Mouse (Mus musculus) embryonic facial prominence, embryonic 11.5 days (tissue): Measurements from ENCODE around the gene Srp14. TPM values are rescaled to one million over a fixed set of nuclear protein-coding genes. Genes with fewer than 3 reads are reported as not detected.

Source experiments
- ATAC-seq: fragments of 200-750 bp; cut with Nextera tagmentation; replicated peaks from 2 replicates; pipeline ENCODE4 v1.8.0; 2017; ENCODE audit warnings: low read depth; ENCODE audit not compliant: insufficient number of reproducible peaks, low FRiP score, low TSS enrichment
- DNase-seq: peaks from one replicate; pipeline ENCODE4 v3.0.0-alpha.2; 2015; ENCODE audit warnings: low spot score
- H3K27ac ChIP-seq: fragments of 300-500 bp; sonication (generic); replicated peaks from 2 replicates; pipeline ENCODE4 v1.5.1; 2014; ENCODE audit warnings: mild to moderate bottlenecking, low read depth, low read length, control low read depth
- H3K27me3 ChIP-seq: fragments of 300-500 bp; sonication (generic); 2 replicates; pipeline ENCODE4 v1.6.1; 2014; ENCODE audit warnings: mild to moderate bottlenecking, low read length, moderate library complexity, mixed read lengths; ENCODE audit not compliant: control insufficient read depth, insufficient read depth
- H3K36me3 ChIP-seq: fragments of 300-500 bp; sonication (generic); replicated peaks from 2 replicates; pipeline ENCODE4 v1.6.1; 2014; ENCODE audit warnings: low read depth, mild to moderate bottlenecking, low read length, moderate library complexity, mixed read lengths; ENCODE audit not compliant: control insufficient read depth, insufficient read depth
- H3K4me1 ChIP-seq: fragments of 300-500 bp; sonication (generic); 2 replicates; pipeline ENCODE4 v1.6.1; 2014; ENCODE audit warnings: low read length, mixed read lengths; ENCODE audit not compliant: control insufficient read depth, insufficient read depth
- H3K4me2 ChIP-seq: fragments of 300-500 bp; sonication (generic); 2 replicates; pipeline ENCODE4 v1.6.1; 2014; ENCODE audit warnings: low read depth, mild to moderate bottlenecking, control low read depth, low read length, moderate library complexity
- H3K4me3 ChIP-seq: fragments of 300-500 bp; sonication (generic); 2 replicates; pipeline ENCODE4 v1.5.1; 2014; ENCODE audit warnings: low read depth, low read length, control low read depth
- H3K9ac ChIP-seq: fragments of 300-500 bp; sonication (generic); replicated peaks from 2 replicates; pipeline ENCODE4 v1.6.1; 2014; ENCODE audit warnings: mild to moderate bottlenecking, control low read depth, low read length
- H3K9me3 ChIP-seq: fragments of 300-500 bp; sonication (generic); replicated peaks from 2 replicates; pipeline ENCODE4 v1.6.1; 2016; ENCODE audit warnings: mild to moderate bottlenecking, low read length, inconsistent platforms, mixed read lengths; ENCODE audit not compliant: control insufficient read depth
- WGBS: fragments of 180-500 bp; shearing (Covaris S2); extraction: QIAGEN DNeasy Blood & Tissue Kit; methylation state at CpG from one replicate; pipeline ENCODE4 v1.1.7; 2014; 5-methylcytosine and 5-hydroxymethylcytosine counted together
- polyA plus RNA-seq: library from polyadenylated mRNA; unstranded; fragments of >200 nt; fragmentation: Nextera tagmentation; extraction: Ambion mirVana; gene quantifications from 2 replicates; pipeline ENCODE4 v1.2.1, GENCODE M21; 2014

Srp14 gene
- polyA plus RNA-seq, 1 experiment from 2014 or later = 244 TPM

DNA sequence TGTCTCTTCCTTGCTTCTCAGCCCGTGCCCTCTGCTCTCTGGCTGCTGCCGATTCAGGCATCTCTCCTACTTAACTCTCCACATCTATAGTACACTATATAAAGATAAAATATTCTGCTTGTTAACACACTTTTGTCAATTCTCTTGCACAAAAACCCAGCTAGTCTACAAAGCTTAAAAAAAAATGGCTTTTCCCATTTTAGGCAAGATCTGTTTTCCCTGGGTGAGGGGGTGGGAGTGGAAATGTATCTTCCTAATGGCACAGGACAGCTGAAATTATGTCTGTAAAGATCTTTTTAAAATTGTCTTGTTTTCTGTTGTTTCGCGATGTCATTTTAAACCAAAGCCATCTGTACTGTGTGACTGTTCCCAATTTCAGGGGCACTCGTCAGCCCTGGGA is 16.0 kb downstream of the Srp14 start:
- H3K4me2 ChIP-seq = no peak overlapping the region
- H3K36me3 ChIP-seq = no peaks in the 10 kb centered on the region; the same call in 1 of the 2 replicates
- H3K9ac ChIP-seq = no peak overlapping the region
- H3K4me3 ChIP-seq = no peak overlapping the region
- no peak overlapping the region for H3K27ac ChIP-seq
- H3K27me3 ChIP-seq = no peaks in the 10 kb centered on the region
- WGBS = 53% methylated on average over 5 of the region's 5 CpGs
- ATAC-seq (no peak), DNase-seq (no peak)
- H3K4me1 ChIP-seq = no peaks in the 10 kb centered on the region
- no peaks in the 10 kb centered on the region for H3K9me3 ChIP-seq

DNA sequence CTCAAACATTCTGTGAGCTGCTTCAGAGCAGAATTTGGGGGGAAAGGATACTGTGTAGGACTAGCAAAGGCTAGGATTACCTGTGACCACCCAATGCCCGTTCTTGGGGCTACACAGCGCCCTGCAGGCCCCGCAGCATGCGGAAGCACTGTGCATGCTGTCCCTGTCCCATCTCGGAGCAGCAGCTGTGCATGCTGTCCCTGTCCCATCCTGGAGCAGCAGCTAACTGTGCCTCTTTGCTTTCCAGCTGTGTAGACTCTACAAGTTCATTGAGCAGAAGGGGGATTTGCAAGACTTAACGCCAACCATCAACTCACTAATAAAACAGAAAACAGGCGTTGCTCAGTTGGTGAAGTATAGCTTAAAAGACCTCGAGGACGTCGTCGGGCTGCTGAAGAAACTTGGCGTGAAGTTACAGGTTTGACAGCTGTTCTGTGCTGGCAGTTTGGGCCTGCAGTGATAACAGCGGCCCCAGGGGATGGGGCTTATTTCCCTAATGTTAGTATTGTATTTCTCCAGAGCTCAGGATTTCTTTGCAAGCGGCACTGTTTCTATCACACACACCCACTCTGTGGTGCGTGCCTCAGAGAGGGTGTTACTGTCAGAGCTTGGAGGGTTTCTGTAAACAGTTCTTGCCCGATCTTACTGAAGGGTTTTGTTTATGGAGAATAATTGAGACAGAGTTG is 17.9 kb downstream of the Srp14 start:
- 68% methylated on average over 16 of the region's 16 CpGs for WGBS
- Histone ChIP-seq H3K36me3 (no peaks in the 10 kb centered on the region), H3K9me3 (no peaks in the 10 kb centered on the region), H3K4me3 (no peak overlapping the region), H3K27ac (no peak overlapping the region), H3K27me3 (no peaks in the 10 kb centered on the region), H3K9ac (no peak overlapping the region), H3K4me1 (no peaks in the 10 kb centered on the region), H3K4me2 (no peak overlapping the region)
- ATAC-seq = peak; percentile 35; the same call in 1 of the 2 replicates
- DNase-seq = no peak

DNA sequence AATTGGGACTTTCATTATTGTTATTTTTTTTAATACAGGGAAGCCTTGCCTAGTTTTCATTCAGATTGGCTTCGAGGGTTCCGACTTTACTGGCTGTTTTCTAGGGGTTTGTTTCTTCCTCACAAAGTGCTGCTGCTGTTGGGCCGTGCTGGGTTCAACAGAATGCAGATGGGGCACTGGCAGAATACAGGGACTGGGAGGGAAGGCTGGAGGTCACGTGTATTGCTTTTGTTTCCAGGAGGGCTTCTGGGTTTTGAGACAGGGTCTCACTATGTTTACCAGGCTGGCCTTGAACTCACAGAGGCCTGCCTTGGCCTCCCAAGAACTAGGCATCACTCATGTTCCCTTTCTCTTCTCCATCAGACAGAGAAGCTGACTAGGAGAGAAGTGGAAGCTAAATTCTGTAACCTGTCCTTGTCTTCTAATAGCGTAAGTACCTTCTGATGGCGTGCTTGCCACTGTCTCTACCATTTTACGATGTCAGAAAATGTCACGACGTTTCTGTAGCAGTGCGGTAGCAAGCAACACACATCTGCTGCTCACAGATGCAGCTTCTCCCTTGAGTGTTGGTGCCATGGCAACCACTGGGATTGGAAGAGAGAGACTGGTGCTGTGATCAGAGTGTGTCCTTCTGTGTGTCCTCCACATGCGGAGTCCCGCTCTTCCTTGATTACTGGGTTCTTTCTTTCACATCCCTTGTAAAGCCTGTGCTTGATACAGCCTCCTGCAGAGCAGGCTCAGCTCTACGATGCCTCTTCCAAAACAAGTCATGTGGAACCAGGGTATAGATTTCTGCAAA is 21.8 kb downstream of the Srp14 start:
- DNase-seq = no peak
- no peaks in the 10 kb centered on the region for H3K36me3 ChIP-seq
- WGBS = 79% methylated on average over 13 of the region's 13 CpGs
- no peaks in the 10 kb centered on the region for H3K9me3 ChIP-seq
- no peak overlapping the region for H3K4me2 ChIP-seq
- no peak overlapping the region for H3K27ac ChIP-seq
- H3K9ac ChIP-seq = no peak overlapping the region
- H3K4me1 ChIP-seq = no peaks in the 10 kb centered on the region
- no peak overlapping the region for H3K4me3 ChIP-seq
- 0 out of 2 replicates have a peak, but pooled peaks have one; percentile 14 for ATAC-seq
- H3K27me3 ChIP-seq = no peaks in the 10 kb centered on the region

DNA sequence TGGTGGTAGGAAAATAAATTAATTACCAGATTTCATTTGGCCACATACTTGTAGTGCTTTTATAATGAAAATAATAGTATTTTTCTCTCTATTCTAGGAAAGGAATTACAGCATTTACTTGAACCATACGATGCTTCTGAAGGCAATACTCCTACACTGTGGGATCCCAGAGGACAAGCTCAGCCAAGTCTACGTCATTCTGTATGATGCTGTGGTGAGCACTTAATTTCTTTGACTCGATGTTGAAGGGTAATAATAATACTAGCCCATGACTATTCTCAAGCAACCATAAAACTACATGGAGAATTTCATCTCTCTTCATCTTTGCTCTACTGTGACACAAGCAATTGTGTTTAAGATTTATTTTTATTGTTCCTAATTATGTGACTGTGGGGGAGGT is 22.5 kb downstream of the Srp14 start:
- no peak for ATAC-seq
- Histone ChIP-seq H3K9me3 (no peaks in the 10 kb centered on the region), H3K4me3 (no peak overlapping the region), H3K27me3 (no peaks in the 10 kb centered on the region), H3K36me3 (no peaks in the 10 kb centered on the region), H3K4me1 (no peaks in the 10 kb centered on the region), H3K27ac (no peak overlapping the region), H3K9ac (no peak overlapping the region), H3K4me2 (no peak overlapping the region)
- DNase-seq = no peak
- 96% methylated on average over 3 of the region's 3 CpGs for WGBS

DNA sequence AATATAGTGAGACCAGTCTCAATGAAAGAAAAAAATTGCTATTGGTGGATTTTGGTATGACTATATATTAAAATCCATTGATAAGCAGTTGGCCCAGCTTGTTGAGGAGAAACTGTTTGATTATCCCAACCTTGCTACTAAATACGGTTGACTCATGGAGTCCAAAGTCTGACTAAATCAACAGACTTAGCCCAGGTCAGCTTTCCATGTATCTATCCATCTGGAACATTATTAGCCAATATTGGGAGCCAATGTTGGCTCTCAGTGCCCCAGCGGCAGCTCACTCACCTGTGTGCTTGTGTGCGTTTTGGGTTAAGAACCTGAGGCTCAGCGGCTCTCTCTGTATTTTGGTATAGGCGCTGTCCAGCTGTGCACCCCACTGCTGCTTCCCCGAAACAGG is 28.5 kb downstream of the Srp14 start:
- Histone ChIP-seq H3K4me1 (no peaks in the 10 kb centered on the region), H3K27ac (no peak overlapping the region), H3K36me3 (no peaks in the 10 kb centered on the region), H3K9ac (no peak overlapping the region), H3K4me3 (no peak overlapping the region), H3K9me3 (no peaks in the 10 kb centered on the region), H3K4me2 (no peak overlapping the region), H3K27me3 (no peaks in the 10 kb centered on the region)
- DNase-seq = no peak
- 91% methylated on average over 6 of the region's 6 CpGs for WGBS
- no peak for ATAC-seq

DNA sequence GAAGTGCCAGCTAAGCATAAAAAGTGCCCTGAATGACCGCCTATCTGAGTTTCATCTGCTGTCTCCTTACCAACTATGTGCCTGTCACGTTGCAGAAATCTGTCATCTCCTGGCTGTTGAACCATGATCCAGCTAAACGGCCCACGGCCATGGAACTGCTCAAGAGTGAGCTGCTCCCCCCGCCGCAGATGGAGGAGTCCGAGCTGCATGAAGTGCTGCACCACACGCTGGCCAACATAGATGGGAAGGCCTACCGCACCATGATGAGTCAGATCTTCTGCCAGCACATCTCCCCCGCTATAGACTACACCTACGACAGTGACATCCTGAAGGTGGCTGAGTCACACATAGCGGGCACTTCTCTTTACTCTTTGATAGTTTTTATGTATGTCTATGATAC is 31.3 kb downstream of the Srp14 start:
- Histone ChIP-seq H3K9me3 (no peaks in the 10 kb centered on the region), H3K4me3 (no peak overlapping the region), H3K27me3 (no peaks in the 10 kb centered on the region), H3K9ac (no peak overlapping the region), H3K4me1 (no peaks in the 10 kb centered on the region), H3K4me2 (no peak overlapping the region), H3K27ac (no peak overlapping the region), H3K36me3 (no peaks in the 10 kb centered on the region)
- 84% methylated on average over 12 of the region's 12 CpGs for WGBS
- no peak for DNase-seq
- no peak for ATAC-seq

DNA sequence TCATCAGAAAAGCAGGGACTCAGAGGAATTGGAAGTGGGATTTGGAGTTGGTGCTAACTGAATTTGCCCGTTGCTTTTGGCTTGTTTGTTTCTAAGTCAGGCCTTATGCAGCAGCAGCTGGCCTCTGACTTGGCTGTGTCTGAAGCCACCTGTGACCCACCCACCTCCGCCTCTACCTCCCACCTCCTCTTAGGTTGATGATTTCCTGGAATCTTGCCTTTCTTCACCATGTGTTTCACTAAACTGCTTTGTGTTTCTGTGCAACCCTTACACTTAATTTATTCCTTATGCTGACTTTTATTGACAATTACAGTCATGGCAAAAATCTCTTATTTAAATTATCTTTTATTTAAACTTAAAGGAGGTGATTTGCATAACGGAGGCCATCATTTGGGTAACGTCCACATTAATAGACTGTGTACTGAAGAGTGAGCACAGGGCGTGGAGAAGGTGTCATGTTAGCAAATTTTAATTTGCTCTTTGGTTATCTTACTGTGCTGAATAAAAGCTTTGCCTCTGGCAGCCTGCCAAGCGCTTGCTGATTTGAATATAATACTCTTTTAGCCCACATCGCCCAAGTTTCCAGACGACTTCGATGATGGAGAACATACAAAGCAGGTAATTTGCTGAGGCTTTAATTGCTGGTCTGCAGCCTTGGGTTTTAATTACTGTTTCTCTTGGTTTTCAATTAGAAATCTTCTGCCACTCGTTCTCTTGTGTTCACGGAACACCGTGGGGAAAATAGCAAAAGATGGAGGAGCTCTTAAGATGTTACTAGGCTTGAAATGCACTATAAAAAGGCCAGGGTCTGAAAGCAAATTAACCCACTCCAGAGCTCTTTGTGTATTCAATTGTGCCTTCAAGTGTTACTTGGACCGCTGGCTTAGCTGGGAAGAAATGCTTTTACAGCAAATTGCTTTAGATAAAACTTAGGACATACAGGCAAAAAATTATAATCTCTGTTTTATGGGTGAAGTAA is 33.5 kb downstream of the Srp14 start:
- no peaks in the 10 kb centered on the region for H3K9me3 ChIP-seq
- H3K27ac ChIP-seq = no peak overlapping the region
- H3K4me3 ChIP-seq = no peak overlapping the region
- 76% methylated on average over 13 of the region's 13 CpGs for WGBS
- ATAC-seq (no peak), DNase-seq (no peak)
- no peaks in the 10 kb centered on the region for H3K36me3 ChIP-seq
- no peaks in the 10 kb centered on the region for H3K27me3 ChIP-seq
- H3K4me2 ChIP-seq = no peak overlapping the region
- H3K4me1 ChIP-seq = no peaks in the 10 kb centered on the region
- H3K9ac ChIP-seq = no peak overlapping the region
